11 mouse cellular contexts compared by ENCODE assay signal in the genomic region with DNA sequence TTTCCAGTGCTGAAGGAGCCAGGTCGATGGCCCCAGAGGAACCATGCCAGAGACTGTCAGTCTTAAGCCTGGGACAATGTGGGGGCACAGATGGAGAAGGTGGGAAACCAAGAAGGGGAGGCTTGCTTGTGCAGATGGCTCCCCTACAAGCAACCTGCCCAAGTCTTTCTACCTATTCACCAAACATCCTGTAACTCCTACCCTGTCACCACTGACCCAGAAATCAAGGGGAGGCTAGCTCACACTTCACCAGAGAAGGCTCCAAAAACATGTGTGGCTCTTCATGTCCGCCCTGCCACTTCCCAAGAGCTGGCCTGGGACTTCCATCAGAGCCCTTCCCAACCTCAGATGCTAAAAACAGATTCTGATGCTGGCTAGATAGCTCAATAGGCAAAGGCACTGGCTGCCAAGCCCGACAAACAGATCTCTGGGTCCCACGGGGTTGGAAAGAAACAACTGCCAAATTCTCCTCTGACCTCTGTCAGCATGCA. TPM values are rescaled to one million over a fixed set of nuclear protein-coding genes. Genes with fewer than 3 reads are reported as not detected.
A peak's percentile ranks its signal among the peaks of the same experiment; 100 is the strongest.
DNase-seq lines count a peak whose midpoint lies in the region; ATAC-seq lines count a peak whose summit lies in the region.
"Had no signal": no experiment of that assay in that cellular context is flagged by ENCODE, and none has a peak within 500 bp of the region (broad histone marks: within the 10 kb centered on the region; RNA-seq: fewer than 3 reads in every experiment).

No protein-coding gene starts in this region.

- peaks cover 5% of the 10 kb centered on the region; the same call in 1 of the 2 replicates for H3K36me3 ChIP-seq in heart, embryonic 10.5 days
- H3K36me3 ChIP-seq in heart, embryonic 12.5 days = peaks cover 10% of the 10 kb centered on the region

- no peak overlapping the region for H3K4me3 ChIP-seq in heart, embryonic 10.5 days
- no peak overlapping the region for H3K4me3 ChIP-seq in heart, embryonic 12.5 days
- H3K4me3 ChIP-seq: heart, embryonic 13.5 days; liver, embryonic 15.5 days had no signal

- no peaks in the 10 kb centered on the region for H3K27me3 ChIP-seq in heart, embryonic 10.5 days (ENCODE audit: insufficient read depth, poor library complexity, severe bottlenecking)
- no peaks in the 10 kb centered on the region for H3K27me3 ChIP-seq in heart, embryonic 12.5 days (replicated peaks)
- H3K27me3 ChIP-seq: CH12.LX; heart, embryonic 13.5 days; liver, embryonic 15.5 days had no signal

- DNase-seq in heart, embryonic 10.5 days (ENCODE audit: low spot score) = no peak
- DNase-seq in MN1 (ENCODE audit: low spot score) = peak; percentile 70
- DNase-seq in brain, adult 2 months (ENCODE audit: low read depth, low spot score) = peak; percentile 90
- DNase-seq in cerebellum, postnatal 25 days = peak; percentile 68 to 75
- DNase-seq in lung, postnatal 36 days = no peak
- DNase-seq in right cerebral cortex, postnatal 36 days (ENCODE audit: low spot score in 2 of 2) = no peak
- DNase-seq: right cerebral cortex, postnatal 4 days had no signal

- H3K9ac ChIP-seq in heart, embryonic 12.5 days = no peak overlapping the region
- H3K9ac ChIP-seq: heart, embryonic 13.5 days; liver, embryonic 15.5 days had no signal

- 77% methylated on average over 4 of the region's 4 CpGs for WGBS in heart, embryonic 10.5 days
- 74% methylated on average over 4 of the region's 4 CpGs for WGBS in heart, embryonic 12.5 days

- H3K27ac ChIP-seq in heart, embryonic 10.5 days = 0 out of 2 replicates have a peak overlapping the region, but pooled peaks have one; percentile 19
- H3K27ac ChIP-seq in heart, embryonic 12.5 days (ENCODE audit: poor library complexity, severe bottlenecking) = no peak overlapping the region
- H3K27ac ChIP-seq: heart, embryonic 13.5 days; liver, embryonic 15.5 days had no signal

- no peaks in the 10 kb centered on the region for H3K9me3 ChIP-seq in heart, embryonic 10.5 days
- H3K9me3 ChIP-seq in heart, embryonic 12.5 days (replicated peaks) = no peaks in the 10 kb centered on the region
- H3K9me3 ChIP-seq: heart, embryonic 13.5 days; liver, embryonic 15.5 days had no signal

- peaks cover 38% of the 10 kb centered on the region for H3K4me1 ChIP-seq in heart, embryonic 10.5 days
- H3K4me1 ChIP-seq in heart, embryonic 12.5 days (replicated peaks) = peaks cover 35% of the 10 kb centered on the region

- ATAC-seq in heart, embryonic 12.5 days (ENCODE audit: insufficient number of reproducible peaks, low FRiP score) = no peak

- no peak overlapping the region for H3K4me2 ChIP-seq in heart, embryonic 12.5 days
- H3K4me2 ChIP-seq: heart, embryonic 13.5 days; liver, embryonic 15.5 days had no signal

RNA-seq across cellular contexts. Expression of a gene that starts 48.8 kb away (rescaled TPM):
- polyA plus RNA-seq in heart, embryonic 10.5 days (2016; fragmentation: Nextera tagmentation; extraction: Ambion mirVana) = 3.4 and 4.3 TPM in 2 replicates
- polyA plus RNA-seq in heart, embryonic 12.5 days (2016; fragmentation: Nextera tagmentation; extraction: Ambion mirVana) = 4.5 and 5.8 TPM in 2 replicates

Comparison
In these comparisons a context has a peak if more than half of its experiments do, and no peak if none do; other contexts are left out.
1. DNase-seq: peak in MN1 (single experiment), brain, adult 2 months (single experiment) and cerebellum, postnatal 25 days (2 of 2); none in heart, embryonic 10.5 days (single experiment), lung, postnatal 36 days (single experiment) and right cerebral cortex, postnatal 36 days (0 of 2).